Mouse (Mus musculus): ENCODE data around the gene Cdh13. TPM values are rescaled to one million over a fixed set of nuclear protein-coding genes. Genes with fewer than 3 reads are reported as not detected.
A peak's percentile ranks its signal among the peaks of the same experiment; 100 is the strongest.

Cdh13 gene
- polyA plus RNA-seq, 1 experiment from 2014 or later: 120 TPM

DNA sequence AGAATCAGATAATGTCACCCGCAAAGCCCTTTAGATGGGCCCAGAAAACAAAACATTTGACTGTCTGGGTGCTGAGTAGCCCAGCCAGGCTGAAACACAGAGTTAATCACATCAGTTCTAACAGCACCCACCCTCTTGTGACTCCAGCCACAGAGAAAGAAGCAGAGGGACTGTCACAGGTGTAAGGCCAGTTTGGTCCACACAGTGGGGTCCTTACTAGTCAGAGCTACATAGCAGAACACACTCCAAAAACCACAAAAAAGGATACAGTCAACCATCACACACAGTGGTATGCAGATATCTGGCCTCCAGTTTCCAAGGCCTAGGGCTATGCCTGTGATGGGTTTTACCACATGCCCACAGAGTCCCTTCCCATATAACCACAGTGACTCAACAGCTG lies 703.3 kb downstream of the Cdh13 start:
- WGBS: 80% methylated on average over 1 of the region's 1 CpGs

DNA sequence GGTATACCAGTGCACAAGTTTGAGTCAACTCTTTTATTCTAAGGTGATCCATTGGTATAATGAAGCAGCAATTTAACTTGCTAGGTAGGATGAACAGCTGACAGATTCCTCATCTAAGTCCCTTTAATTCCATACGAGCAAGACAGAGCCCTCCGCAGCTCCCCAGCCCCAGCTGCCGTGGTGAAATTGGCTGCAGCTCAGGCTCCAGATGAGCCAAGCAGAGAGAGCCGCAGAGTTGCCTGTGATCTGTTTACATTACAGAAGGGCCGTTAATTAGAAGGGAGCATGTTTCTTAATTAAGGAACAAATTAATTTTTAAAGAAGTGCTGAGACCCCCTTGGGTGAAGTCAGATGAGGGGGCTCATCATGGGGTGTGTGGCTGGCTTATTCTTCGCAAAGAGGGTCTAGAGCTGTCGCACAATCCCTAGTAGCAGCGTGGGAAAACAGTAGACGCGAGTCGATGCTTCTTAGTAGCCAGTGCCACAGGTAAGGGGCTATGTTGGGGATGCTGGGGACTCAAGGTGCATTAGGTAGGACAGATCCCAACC lies 712.2 kb downstream of the Cdh13 start:
- Histone ChIP-seq H3K9me3 (ENCODE audit: control insufficient read depth, low read length) (peaks cover 2% of the 10 kb centered on the region; the same call in 1 of the 2 replicates), H3K4me2 (ENCODE audit: low read length) (peak overlapping the region; percentile 6; the same call in 1 of the 2 replicates), H3K9ac (ENCODE audit: low read depth, low read length) (no peak overlapping the region), H3K27ac (ENCODE audit: low read depth, low read length) (no peak overlapping the region), H3K27me3 (replicated peaks; ENCODE audit: control insufficient read depth, insufficient read depth, low read length) (no peaks in the 10 kb centered on the region), H3K4me3 (ENCODE audit: low read length) (no peak overlapping the region), H3K4me1 (ENCODE audit: control insufficient read depth, insufficient read depth, low read depth, low read length) (no peaks in the 10 kb centered on the region; the same call in 1 of the 2 replicates), H3K36me3 (ENCODE audit: control insufficient read depth, insufficient read depth, low read length) (no peaks in the 10 kb centered on the region)
- WGBS: 48% methylated on average over 11 of the region's 11 CpGs
- peak; percentile 74 for ATAC-seq

More for the DNA sequence above, 703.3 kb downstream of the Cdh13 start:
- H3K27ac ChIP-seq (ENCODE audit: low read depth, low read length): no peak overlapping the region
- no peaks in the 10 kb centered on the region for H3K4me1 ChIP-seq (ENCODE audit: control insufficient read depth, insufficient read depth, low read depth, low read length)
- H3K9ac ChIP-seq (ENCODE audit: low read depth, low read length): no peak overlapping the region
- H3K9me3 ChIP-seq (ENCODE audit: control insufficient read depth, low read length): no peaks in the 10 kb centered on the region
- ATAC-seq: no peak
- no peaks in the 10 kb centered on the region for H3K36me3 ChIP-seq (ENCODE audit: control insufficient read depth, insufficient read depth, low read length)
- H3K4me2 ChIP-seq (ENCODE audit: low read length): no peak overlapping the region
- no peak overlapping the region for H3K4me3 ChIP-seq (ENCODE audit: low read length)
- H3K27me3 ChIP-seq (replicated peaks; ENCODE audit: control insufficient read depth, insufficient read depth, low read length): no peaks in the 10 kb centered on the region

DNA sequence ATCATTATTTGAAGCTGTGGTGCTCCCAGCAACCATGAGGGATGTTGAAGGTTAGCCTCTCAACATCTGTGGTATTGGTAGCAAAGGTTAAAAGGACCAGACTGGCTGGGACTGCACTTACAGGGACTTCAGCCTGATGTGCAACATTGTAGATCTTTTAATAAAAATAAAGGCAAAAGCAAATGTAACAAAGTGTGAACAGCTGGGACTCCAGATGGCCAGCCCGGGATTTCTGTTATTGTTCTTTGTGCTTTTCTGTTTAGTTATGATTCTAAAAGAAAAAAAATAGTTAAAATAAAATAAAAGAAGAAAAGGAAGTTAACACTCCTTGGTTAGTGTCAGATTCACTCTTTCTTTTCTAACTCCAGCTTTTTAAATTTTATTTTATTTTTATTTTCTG lies 717.1 kb downstream of the Cdh13 start:
- no peak for ATAC-seq
- H3K27ac ChIP-seq (ENCODE audit: low read depth, low read length): no peak overlapping the region
- H3K9me3 ChIP-seq (ENCODE audit: control insufficient read depth, low read length): no peaks in the 10 kb centered on the region
- WGBS: 85% methylated on average over 1 of the region's 1 CpGs
- no peak overlapping the region for H3K4me2 ChIP-seq (ENCODE audit: low read length)
- no peak overlapping the region for H3K4me3 ChIP-seq (ENCODE audit: low read length)
- no peaks in the 10 kb centered on the region for H3K36me3 ChIP-seq (ENCODE audit: control insufficient read depth, insufficient read depth, low read length)
- no peaks in the 10 kb centered on the region for H3K27me3 ChIP-seq (replicated peaks; ENCODE audit: control insufficient read depth, insufficient read depth, low read length)
- H3K9ac ChIP-seq (ENCODE audit: low read depth, low read length): no peak overlapping the region
- H3K4me1 ChIP-seq (ENCODE audit: control insufficient read depth, insufficient read depth, low read depth, low read length): no peaks in the 10 kb centered on the region; the same call in 1 of the 2 replicates

DNA sequence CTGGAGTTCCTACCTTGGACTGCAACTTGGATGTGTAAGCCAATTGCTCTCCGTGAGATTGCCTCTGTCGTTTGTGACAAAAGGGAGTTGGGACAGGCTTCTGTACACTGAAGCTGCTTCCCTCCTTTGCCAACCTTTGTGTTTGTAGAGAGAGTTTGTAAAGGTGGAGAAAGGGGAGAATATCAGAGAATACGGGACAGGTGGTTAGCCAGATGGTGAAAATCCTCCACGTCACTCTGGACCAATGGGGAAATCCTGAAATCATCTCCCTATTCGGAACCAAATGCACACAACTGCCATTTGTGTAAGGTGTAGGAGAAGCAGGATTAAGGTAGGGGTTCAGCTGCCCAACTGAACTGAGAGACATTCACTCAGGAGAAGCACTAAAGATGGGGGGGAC lies 721.3 kb downstream of the Cdh13 start:
- ATAC-seq: no peak
- 84% methylated on average over 5 of the region's 5 CpGs for WGBS
- H3K9me3 ChIP-seq (ENCODE audit: control insufficient read depth, low read length): no peaks in the 10 kb centered on the region
- no peak overlapping the region for H3K27ac ChIP-seq (ENCODE audit: low read depth, low read length)
- no peak overlapping the region for H3K4me3 ChIP-seq (ENCODE audit: low read length)
- H3K9ac ChIP-seq (ENCODE audit: low read depth, low read length): no peak overlapping the region
- no peaks in the 10 kb centered on the region for H3K36me3 ChIP-seq (ENCODE audit: control insufficient read depth, insufficient read depth, low read length)
- H3K4me1 ChIP-seq (ENCODE audit: control insufficient read depth, insufficient read depth, low read depth, low read length): no peaks in the 10 kb centered on the region
- no peak overlapping the region for H3K4me2 ChIP-seq (ENCODE audit: low read length)
- no peaks in the 10 kb centered on the region for H3K27me3 ChIP-seq (replicated peaks; ENCODE audit: control insufficient read depth, insufficient read depth, low read length)

DNA sequence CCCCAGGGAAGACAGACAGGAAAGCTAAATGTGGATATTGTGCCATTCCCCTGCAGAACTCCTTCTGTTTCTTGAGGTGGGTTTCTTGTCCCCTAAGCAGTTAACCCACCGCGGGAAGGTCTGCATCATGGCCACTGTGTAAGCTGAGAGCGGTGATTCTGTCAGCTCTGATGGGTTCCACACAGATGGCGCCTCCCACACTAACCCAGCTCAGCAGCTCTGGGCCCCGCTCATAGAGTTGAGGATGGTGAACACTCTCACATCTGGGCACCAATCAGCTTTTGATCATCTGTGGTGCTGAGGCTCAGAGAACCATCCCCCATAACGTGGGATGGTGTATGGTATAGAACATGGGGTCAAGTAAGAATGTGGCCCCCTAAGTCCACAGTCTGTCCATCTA lies 735.1 kb downstream of the Cdh13 start:
- H3K36me3 ChIP-seq (ENCODE audit: control insufficient read depth, insufficient read depth, low read length): no peaks in the 10 kb centered on the region
- no peak overlapping the region for H3K4me3 ChIP-seq (ENCODE audit: low read length)
- no peaks in the 10 kb centered on the region for H3K9me3 ChIP-seq (ENCODE audit: control insufficient read depth, low read length)
- no peak overlapping the region for H3K9ac ChIP-seq (ENCODE audit: low read depth, low read length)
- 80% methylated on average over 6 of the region's 6 CpGs for WGBS
- no peak overlapping the region for H3K4me2 ChIP-seq (ENCODE audit: low read length)
- H3K27me3 ChIP-seq (replicated peaks; ENCODE audit: control insufficient read depth, insufficient read depth, low read length): no peaks in the 10 kb centered on the region
- no peak for ATAC-seq
- peaks cover 7% of the 10 kb centered on the region for H3K4me1 ChIP-seq (ENCODE audit: control insufficient read depth, insufficient read depth, low read depth, low read length)
- H3K27ac ChIP-seq (ENCODE audit: low read depth, low read length): no peak overlapping the region

DNA sequence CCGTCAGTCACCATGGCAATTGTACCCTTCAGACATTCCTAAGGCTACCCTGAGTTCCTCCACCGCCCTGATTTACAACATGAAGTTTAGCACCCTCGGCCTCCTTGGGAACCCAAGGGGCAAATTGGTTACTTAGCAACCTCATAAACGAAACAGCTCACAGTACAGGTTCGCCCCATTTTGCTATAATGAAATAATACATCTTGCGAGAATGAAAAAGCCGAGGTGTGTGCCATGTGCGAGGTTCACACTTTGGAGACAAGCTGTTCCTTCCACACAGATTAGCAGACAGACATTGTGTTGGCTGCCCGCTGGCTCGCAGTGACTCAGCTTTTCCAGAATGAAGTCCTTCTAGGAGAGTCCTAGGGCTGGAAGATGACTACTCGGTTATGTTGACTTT lies 737.2 kb downstream of the Cdh13 start:
- 52% methylated on average over 11 of the region's 11 CpGs for WGBS

DNA sequence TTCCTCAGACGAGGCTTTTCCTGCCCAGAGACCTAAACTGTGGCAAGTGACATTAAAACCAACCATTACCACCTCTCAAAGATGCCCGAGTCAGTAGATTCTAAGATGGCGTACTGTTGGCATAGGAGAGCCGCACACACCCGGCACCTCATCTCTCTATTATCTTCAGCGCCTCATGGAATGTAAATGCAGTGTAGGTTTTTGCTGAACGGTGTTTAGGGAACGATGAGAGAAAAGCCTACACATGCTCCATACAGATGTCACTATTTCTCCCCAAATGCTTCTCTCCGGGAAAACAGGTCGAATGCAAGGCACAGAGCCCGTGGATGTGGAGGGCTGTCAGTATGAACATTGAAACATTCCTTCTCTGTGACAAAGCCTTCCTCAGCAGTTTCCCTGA lies 737.9 kb downstream of the Cdh13 start:
- no peak overlapping the region for H3K9ac ChIP-seq (ENCODE audit: low read depth, low read length)
- ATAC-seq: no peak
- H3K4me2 ChIP-seq (ENCODE audit: low read length): no peak overlapping the region
- no peak overlapping the region for H3K27ac ChIP-seq (ENCODE audit: low read depth, low read length)
- 74% methylated on average over 11 of the region's 11 CpGs for WGBS
- no peaks in the 10 kb centered on the region for H3K27me3 ChIP-seq (replicated peaks; ENCODE audit: control insufficient read depth, insufficient read depth, low read length)
- no peaks in the 10 kb centered on the region for H3K36me3 ChIP-seq (ENCODE audit: control insufficient read depth, insufficient read depth, low read length)
- peaks cover 7% of the 10 kb centered on the region for H3K4me1 ChIP-seq (ENCODE audit: control insufficient read depth, insufficient read depth, low read depth, low read length)
- no peaks in the 10 kb centered on the region for H3K9me3 ChIP-seq (ENCODE audit: control insufficient read depth, low read length)
- H3K4me3 ChIP-seq (ENCODE audit: low read length): no peak overlapping the region

More for the DNA sequence above, 737.2 kb downstream of the Cdh13 start:
- Histone ChIP-seq H3K27me3 (replicated peaks; ENCODE audit: control insufficient read depth, insufficient read depth, low read length) (no peaks in the 10 kb centered on the region), H3K27ac (ENCODE audit: low read depth, low read length) (no peak overlapping the region), H3K4me3 (ENCODE audit: low read length) (no peak overlapping the region), H3K9me3 (ENCODE audit: control insufficient read depth, low read length) (no peaks in the 10 kb centered on the region), H3K4me2 (ENCODE audit: low read length) (no peak overlapping the region), H3K36me3 (ENCODE audit: control insufficient read depth, insufficient read depth, low read length) (no peaks in the 10 kb centered on the region), H3K9ac (ENCODE audit: low read depth, low read length) (no peak overlapping the region), H3K4me1 (ENCODE audit: control insufficient read depth, insufficient read depth, low read depth, low read length) (peaks cover 7% of the 10 kb centered on the region)
- ATAC-seq: peak; percentile 75

DNA sequence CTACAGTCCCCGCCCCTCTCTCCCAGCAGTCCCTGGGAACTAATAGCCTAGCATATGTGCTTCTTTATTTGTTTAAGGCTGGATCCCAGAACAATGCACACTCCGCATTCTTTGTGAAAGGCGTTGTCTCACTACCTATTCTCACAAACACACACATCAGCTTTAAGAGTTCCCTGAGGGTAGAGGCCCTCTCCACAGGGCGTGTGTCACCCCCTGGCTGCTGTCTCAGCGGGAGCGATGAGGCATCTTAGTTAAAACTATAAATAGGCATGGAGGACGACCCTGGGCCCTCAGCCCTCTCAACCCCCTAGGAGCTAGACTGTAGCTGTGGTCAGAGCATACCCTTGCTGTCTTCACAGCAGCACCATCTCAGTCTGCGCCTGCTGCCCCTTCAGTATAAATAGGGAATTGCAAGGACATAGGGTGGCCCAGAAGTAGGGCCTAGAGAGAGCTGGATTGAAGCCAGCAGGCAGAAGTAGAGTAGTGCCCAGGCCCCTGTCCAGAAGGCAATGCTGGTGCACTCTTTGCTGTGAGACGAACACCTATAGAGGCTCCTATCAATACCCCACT lies 738.9 kb downstream of the Cdh13 start:
- Histone ChIP-seq H3K4me2 (ENCODE audit: low read length) (no peak overlapping the region), H3K27ac (ENCODE audit: low read depth, low read length) (no peak overlapping the region), H3K4me1 (ENCODE audit: control insufficient read depth, insufficient read depth, low read depth, low read length) (peaks cover 7% of the 10 kb centered on the region), H3K4me3 (ENCODE audit: low read length) (no peak overlapping the region), H3K9me3 (ENCODE audit: control insufficient read depth, low read length) (no peaks in the 10 kb centered on the region), H3K9ac (ENCODE audit: low read depth, low read length) (no peak overlapping the region), H3K27me3 (replicated peaks; ENCODE audit: control insufficient read depth, insufficient read depth, low read length) (no peaks in the 10 kb centered on the region), H3K36me3 (ENCODE audit: control insufficient read depth, insufficient read depth, low read length) (no peaks in the 10 kb centered on the region)
- WGBS: 67% methylated on average over 9 of the region's 9 CpGs
- ATAC-seq: no peak

DNA sequence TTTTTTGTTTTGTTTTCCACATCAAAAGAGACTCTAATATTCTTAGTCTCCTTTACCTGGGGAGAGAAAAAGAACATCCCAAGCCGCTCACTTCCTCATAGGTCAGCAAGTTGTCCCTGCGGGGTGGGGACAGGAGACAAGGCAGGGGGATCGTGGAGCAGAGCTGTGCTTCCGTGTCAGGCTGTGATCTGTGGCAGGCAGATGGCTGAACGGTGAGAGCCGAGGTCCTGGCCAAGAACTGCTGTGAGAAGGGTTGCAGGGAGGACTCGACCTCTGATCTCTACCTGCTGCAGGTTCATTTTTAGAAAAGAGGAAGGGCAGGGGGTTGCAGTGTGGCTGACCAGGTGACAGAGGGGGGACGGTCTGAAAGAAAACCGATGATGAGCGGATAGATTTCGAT lies 749.9 kb downstream of the Cdh13 start:
- Histone ChIP-seq H3K9ac (ENCODE audit: low read depth, low read length) (no peak overlapping the region), H3K27ac (ENCODE audit: low read depth, low read length) (no peak overlapping the region), H3K9me3 (ENCODE audit: control insufficient read depth, low read length) (no peaks in the 10 kb centered on the region), H3K4me2 (ENCODE audit: low read length) (no peak overlapping the region), H3K4me1 (ENCODE audit: control insufficient read depth, insufficient read depth, low read depth, low read length) (no peaks in the 10 kb centered on the region), H3K36me3 (ENCODE audit: control insufficient read depth, insufficient read depth, low read length) (no peaks in the 10 kb centered on the region), H3K27me3 (replicated peaks; ENCODE audit: control insufficient read depth, insufficient read depth, low read length) (no peaks in the 10 kb centered on the region), H3K4me3 (ENCODE audit: low read length) (no peak overlapping the region)
- WGBS: 86% methylated on average over 11 of the region's 11 CpGs
- no peak for ATAC-seq
